Mouse (Mus musculus) myocyte (in vitro differentiated cells): ENCODE data around the gene Slc38a3. TPM values are rescaled to one million over a fixed set of nuclear protein-coding genes. Genes with fewer than 3 reads are reported as not detected.

Experiments used
- H3K27me3 ChIP-seq: one replicate; pipeline ENCODE4 v1.6.1; 2011; ENCODE audit not compliant: control insufficient read depth, insufficient read depth, insufficient read length
- H3K36me3 ChIP-seq: one replicate; pipeline ENCODE4 v1.6.1; 2011; ENCODE audit not compliant: control insufficient read depth, insufficient read depth
- H3K4me2 ChIP-seq: one replicate; pipeline ENCODE4 v1.6.1; 2011; ENCODE audit warnings: low read depth, control low read depth
- H3K4me3 ChIP-seq: one replicate; pipeline ENCODE4 v1.5.1; 2011; ENCODE audit warnings: mild to moderate bottlenecking, control low read depth, moderate library complexity
- H3K79me2 ChIP-seq: one replicate; pipeline ENCODE4 v1.6.1; 2011; ENCODE audit not compliant: control insufficient read depth, insufficient read depth
- H3ac ChIP-seq: one replicate; pipeline ENCODE4 v1.6.1; 2011; ENCODE audit not compliant: control insufficient read depth, insufficient read length
- CEBPB ChIP-seq: IDR thresholded peaks from 2 replicates; pipeline ENCODE4 v1.6.1; 2011; ENCODE audit warnings: mild to moderate bottlenecking, moderate library complexity; ENCODE audit not compliant: poor library complexity, insufficient read depth, severe bottlenecking
- E2F4 ChIP-seq: IDR thresholded peaks from one replicate; pipeline ENCODE4 v1.6.1; 2011; ENCODE audit warnings: mild to moderate bottlenecking, control low read depth, moderate library complexity; ENCODE audit not compliant: insufficient read depth
- MAX ChIP-seq: IDR thresholded peaks from one replicate; pipeline ENCODE4 v1.6.1; 2011; ENCODE audit warnings: low read depth, mild to moderate bottlenecking, control low read depth
- MYOD1 ChIP-seq, 3 experiments: IDR thresholded peaks; one replicate each; pipeline ENCODE4 v1.6.1; 2011; ENCODE audit warnings: control low read depth in 2 of 3, low read depth in 2 of 3, mild to moderate bottlenecking in 2 of 3, moderate library complexity in 1 of 3; ENCODE audit not compliant: insufficient read length in 2 of 3, control insufficient read depth in 1 of 3
- MYOG ChIP-seq, 3 experiments: IDR thresholded peaks; one replicate each; pipeline ENCODE4 v1.6.1; 2011; ENCODE audit warnings: control low read depth in 2 of 3, low read depth in 2 of 3, mild to moderate bottlenecking in 2 of 3; ENCODE audit not compliant: insufficient read length in 2 of 3, control insufficient read depth in 1 of 3, insufficient read depth in 1 of 3
- POLR2A ChIP-seq: IDR thresholded peaks from one replicate; pipeline ENCODE4 v1.6.1; 2011; ENCODE audit warnings: low read depth, mild to moderate bottlenecking, control low read depth, moderate library complexity; ENCODE audit not compliant: insufficient read length
- POLR2AphosphoS2 ChIP-seq: IDR thresholded peaks from one replicate; pipeline ENCODE4 v1.6.1; 2011; ENCODE audit warnings: low read depth, control low read depth; ENCODE audit not compliant: insufficient read length
- REST ChIP-seq: IDR thresholded peaks from one replicate; pipeline ENCODE4 v1.6.1; 2011; ENCODE audit warnings: mild to moderate bottlenecking, control low read depth, moderate library complexity; ENCODE audit not compliant: insufficient read depth, insufficient read length
- SRF ChIP-seq: IDR thresholded peaks from one replicate; pipeline ENCODE4 v1.6.1; 2011; ENCODE audit warnings: low read depth; ENCODE audit not compliant: control insufficient read depth, insufficient read length
- TCF12 ChIP-seq: IDR thresholded peaks from one replicate; pipeline ENCODE4 v1.6.1; 2011; ENCODE audit warnings: mild to moderate bottlenecking, control low read depth; ENCODE audit not compliant: poor library complexity, insufficient read depth, severe bottlenecking
- TCF3 ChIP-seq: IDR thresholded peaks from one replicate; pipeline ENCODE4 v1.6.1; 2011; ENCODE audit warnings: low read depth, control low read depth; ENCODE audit not compliant: insufficient read length
- USF1 ChIP-seq: IDR thresholded peaks from one replicate; pipeline ENCODE4 v1.6.1; 2011; ENCODE audit warnings: low read depth, mild to moderate bottlenecking, control low read depth, moderate library complexity
- polyA plus RNA-seq: library from polyadenylated mRNA; unstranded; fragments of >200 nt; fragmentation: generic; extraction: Trizol; gene quantifications from one replicate; pipeline ENCODE4 v1.2.1, GENCODE M21; 2012; ENCODE audit warnings: missing spikeins

The Slc38a3 gene
- polyA plus RNA-seq, 1 experiment = 0.06 TPM

DNA sequence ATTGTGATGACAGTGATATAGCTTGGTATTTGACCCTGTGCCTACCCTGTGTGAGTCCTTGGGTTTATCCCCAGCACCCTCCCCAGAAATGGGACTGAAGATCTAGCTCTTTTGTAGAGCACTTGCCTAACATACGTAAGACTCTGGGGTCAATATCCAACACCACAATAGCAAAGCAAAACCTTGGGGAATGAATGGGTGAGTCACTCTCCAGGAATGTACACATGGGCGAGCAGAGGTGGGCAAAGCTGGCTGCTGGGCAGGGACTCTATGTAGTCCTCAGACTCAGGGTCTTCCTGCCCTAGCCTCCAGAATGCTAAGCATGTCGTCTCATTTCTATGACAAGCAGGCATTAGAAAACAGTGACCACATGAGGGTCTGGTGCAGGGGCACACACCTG lies 20.6 kb downstream of the Slc38a3 start:
- no peaks in the 10 kb centered on the region for H3K79me2 ChIP-seq

DNA sequence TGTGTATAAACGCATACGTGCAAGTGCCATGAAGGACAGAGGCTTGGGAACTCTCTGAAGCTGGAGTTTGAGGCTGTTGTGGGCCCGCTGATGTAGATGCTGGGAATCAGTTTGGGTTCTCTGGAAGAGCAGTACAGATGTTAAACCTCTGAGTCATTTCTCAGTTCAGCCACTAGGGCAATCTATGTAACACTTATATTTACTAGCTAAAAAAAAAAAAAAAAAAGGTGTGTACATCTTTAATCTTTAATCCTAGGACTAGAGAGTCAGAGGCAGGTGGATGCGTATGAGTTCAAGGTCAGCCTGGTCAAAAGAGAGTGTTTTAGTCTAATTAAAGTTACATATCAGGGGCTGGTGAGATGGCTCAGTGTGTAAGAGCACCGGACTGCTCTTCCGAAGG lies 22.4 kb downstream of the Slc38a3 start:
- Histone ChIP-seq H3K79me2 (no peaks in the 10 kb centered on the region), H3K4me3 (no peak overlapping the region), H3K27me3 (no peaks in the 10 kb centered on the region), H3K36me3 (no peaks in the 10 kb centered on the region), H3ac (no peak overlapping the region), H3K4me2 (no peak overlapping the region)
- TF ChIP-seq MAX = no peak
- TF ChIP-seq CEBPB = no peak
- no peak for TF ChIP-seq TCF12
- no peak for TF ChIP-seq TCF3
- TF ChIP-seq E2F4 = no peak
- no peak for TF ChIP-seq SRF
- no peak for TF ChIP-seq POLR2AphosphoS2
- no peak for TF ChIP-seq POLR2A
- no peak for TF ChIP-seq MYOD1 (IDR thresholded peaks at IDR 0.05; ENCODE audit: control insufficient read depth in 1 of 3, insufficient read length in 2 of 3, low read depth in 2 of 3)
- no peak for TF ChIP-seq REST
- TF ChIP-seq MYOG (IDR thresholded peaks at IDR 0.05; ENCODE audit: control insufficient read depth in 1 of 3, insufficient read depth in 1 of 3, insufficient read length in 2 of 3, low read depth in 2 of 3) = no peak
- no peak for TF ChIP-seq USF1

More for the DNA sequence above, 20.6 kb downstream of the Slc38a3 start:
- Histone ChIP-seq H3ac (no peak overlapping the region), H3K36me3 (no peaks in the 10 kb centered on the region), H3K4me3 (no peak overlapping the region), H3K27me3 (no peaks in the 10 kb centered on the region), H3K4me2 (no peak overlapping the region)
- no peak for TF ChIP-seq MYOD1 (IDR thresholded peaks at IDR 0.05; ENCODE audit: control insufficient read depth in 1 of 3, insufficient read length in 2 of 3, low read depth in 2 of 3)
- TF ChIP-seq E2F4 = no peak
- no peak for TF ChIP-seq CEBPB
- no peak for TF ChIP-seq MAX
- TF ChIP-seq TCF12 = no peak
- TF ChIP-seq SRF = no peak
- TF ChIP-seq REST = no peak
- no peak for TF ChIP-seq USF1
- TF ChIP-seq TCF3 = no peak
- TF ChIP-seq POLR2AphosphoS2 = no peak
- TF ChIP-seq MYOG (IDR thresholded peaks at IDR 0.05; ENCODE audit: control insufficient read depth in 1 of 3, insufficient read depth in 1 of 3, insufficient read length in 2 of 3, low read depth in 2 of 3) = no peak
- no peak for TF ChIP-seq POLR2A

DNA sequence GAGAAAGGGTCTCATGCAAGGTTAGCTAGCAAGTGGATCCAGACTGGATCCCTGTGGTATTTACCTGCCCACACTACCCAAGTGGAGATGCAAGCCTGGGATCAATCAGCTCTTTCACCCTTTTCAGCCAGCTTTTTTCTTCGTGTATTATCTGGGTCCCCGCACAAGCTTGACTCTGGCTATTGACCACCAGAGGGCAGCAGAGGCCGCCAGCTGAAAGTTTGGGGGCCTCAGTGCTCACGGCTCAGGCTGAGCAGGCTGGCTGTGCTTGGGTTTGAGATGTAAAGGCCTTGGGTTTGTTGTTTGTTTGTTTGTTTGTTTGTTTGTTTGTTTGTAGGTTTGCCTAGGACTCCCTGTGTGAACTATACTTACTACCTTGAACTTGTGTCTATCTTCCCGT lies 23.8 kb downstream of the Slc38a3 start:
- no peaks in the 10 kb centered on the region for H3K79me2 ChIP-seq
- H3K4me2 ChIP-seq = peak overlapping the region; percentile 96
- H3K36me3 ChIP-seq = no peaks in the 10 kb centered on the region
- H3K4me3 ChIP-seq = peak overlapping the region; percentile 26
- no peaks in the 10 kb centered on the region for H3K27me3 ChIP-seq
- TF ChIP-seq MAX = no peak
- H3ac ChIP-seq = no peak overlapping the region

DNA sequence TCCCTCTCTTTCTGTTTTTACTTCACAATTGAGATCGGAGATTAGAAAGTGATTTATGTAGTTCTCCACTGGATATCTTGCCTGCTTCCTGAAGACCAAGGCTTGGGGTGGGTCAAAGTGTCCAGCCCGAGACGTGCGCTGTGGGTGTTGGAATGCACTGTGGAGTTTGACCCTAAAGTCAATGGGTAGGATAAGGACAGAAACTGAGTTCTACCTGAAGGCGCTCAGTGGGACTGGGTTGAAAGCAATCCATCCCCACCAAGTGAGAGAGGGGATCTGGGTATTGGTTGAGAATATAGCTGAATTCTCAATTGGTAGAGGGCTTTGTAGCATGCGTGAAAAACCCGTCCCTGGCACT lies 24.2 kb downstream of the Slc38a3 start:
- Histone ChIP-seq H3K79me2 (no peaks in the 10 kb centered on the region), H3K36me3 (no peaks in the 10 kb centered on the region), H3K27me3 (no peaks in the 10 kb centered on the region), H3K4me2 (peak overlapping the region; percentile 96), H3ac (no peak overlapping the region), H3K4me3 (peak overlapping the region; percentile 26)
- TF ChIP-seq CEBPB = no peak
- TF ChIP-seq SRF = no peak
- no peak for TF ChIP-seq TCF3
- no peak for TF ChIP-seq TCF12
- no peak for TF ChIP-seq POLR2AphosphoS2
- no peak for TF ChIP-seq USF1
- no peak for TF ChIP-seq E2F4
- TF ChIP-seq MAX = no peak
- TF ChIP-seq POLR2A = no peak
- TF ChIP-seq REST = no peak
- TF ChIP-seq MYOG (IDR thresholded peaks at IDR 0.05; ENCODE audit: control insufficient read depth in 1 of 3, insufficient read depth in 1 of 3, insufficient read length in 2 of 3, low read depth in 2 of 3) = no peak
- TF ChIP-seq MYOD1 (IDR thresholded peaks at IDR 0.05; ENCODE audit: control insufficient read depth in 1 of 3, insufficient read length in 2 of 3, low read depth in 2 of 3) = no peak

DNA sequence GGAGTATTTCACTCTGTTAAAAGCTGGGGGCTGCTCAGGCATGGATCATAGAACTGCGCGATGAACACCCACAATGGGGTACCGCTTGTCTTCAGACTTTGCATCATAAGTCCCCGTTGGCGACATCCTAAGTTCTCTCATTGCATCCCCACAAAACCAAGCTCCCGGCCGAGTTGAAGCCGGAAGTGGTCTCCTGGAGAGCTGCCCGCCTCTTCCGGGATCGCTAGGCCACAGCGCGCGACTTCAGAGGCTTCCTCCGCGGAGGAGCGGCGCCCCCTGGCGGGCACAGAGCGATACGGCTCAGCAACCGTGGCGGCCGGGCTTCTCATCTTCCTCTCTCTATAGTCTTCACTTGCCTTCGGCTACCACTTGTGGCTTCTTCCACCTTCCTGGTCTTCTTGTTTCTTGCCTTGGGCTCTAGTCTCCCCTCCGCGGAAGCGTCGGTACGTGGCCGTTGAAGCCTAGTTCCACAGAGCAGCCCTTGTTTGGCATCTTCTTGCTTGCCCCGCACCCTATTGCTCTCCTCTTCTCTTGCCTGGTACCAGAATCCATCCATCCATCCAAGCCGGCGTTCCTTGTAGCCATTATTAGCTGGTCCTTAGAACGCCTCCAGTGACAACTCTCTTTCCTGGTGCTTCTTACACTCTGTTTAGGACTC lies 24.7 kb downstream of the Slc38a3 start:
- H3K79me2 ChIP-seq = no peaks in the 10 kb centered on the region
- TF ChIP-seq E2F4 = peak; percentile 52
- peak; percentile 53 for TF ChIP-seq POLR2AphosphoS2
- TF ChIP-seq POLR2A = peak; percentile 23
- TF ChIP-seq REST = no peak
- no peak for TF ChIP-seq MYOG (IDR thresholded peaks at IDR 0.05; ENCODE audit: control insufficient read depth in 1 of 3, insufficient read depth in 1 of 3, insufficient read length in 2 of 3, low read depth in 2 of 3)
- TF ChIP-seq SRF = no peak
- no peak for TF ChIP-seq TCF3
- no peak overlapping the region for H3ac ChIP-seq
- no peaks in the 10 kb centered on the region for H3K27me3 ChIP-seq
- H3K4me3 ChIP-seq = peak overlapping the region; percentile 26
- peak overlapping the region; percentile 96 for H3K4me2 ChIP-seq
- no peaks in the 10 kb centered on the region for H3K36me3 ChIP-seq
